Comparison of ENCODE assay signal across 8 mouse cellular contexts in genomic region chr2:33886386-33887327, GRCm38 (mm10). TPM values are rescaled to one million over a fixed set of nuclear protein-coding genes. Genes with fewer than 3 reads are reported as not detected.
DNase-seq lines count a peak whose midpoint lies in the region; ATAC-seq lines count a peak whose summit lies in the region.

No protein-coding gene starts in this region.

- no peaks in the 10 kb centered on the region for H3K9me3 ChIP-seq in forebrain, embryonic 13.5 days (replicated peaks)
- no peaks in the 10 kb centered on the region for H3K9me3 ChIP-seq in hindbrain, embryonic 11.5 days (ENCODE audit: control insufficient read depth, low read length)
- no peaks in the 10 kb centered on the region for H3K9me3 ChIP-seq in midbrain, embryonic 15.5 days
- no peaks in the 10 kb centered on the region for H3K9me3 ChIP-seq in stomach, embryonic 15.5 days

- peak; percentile 70 for ATAC-seq in forebrain, embryonic 13.5 days
- ATAC-seq in hindbrain, embryonic 11.5 days (ENCODE audit: low FRiP score), result peak; percentile 67
- ATAC-seq in midbrain, embryonic 15.5 days (replicated peaks), result peak; percentile 77
- peak; percentile 74 for ATAC-seq in stomach, embryonic 15.5 days (ENCODE audit: insufficient read depth, low FRiP score, low read depth)

- H3K9ac ChIP-seq in forebrain, embryonic 13.5 days, result peak overlapping the region; percentile 99
- peak overlapping the region; percentile 99 for H3K9ac ChIP-seq in hindbrain, embryonic 11.5 days (ENCODE audit: low read depth, low read length)
- peak overlapping the region; percentile 98 for H3K9ac ChIP-seq in midbrain, embryonic 15.5 days
- H3K9ac ChIP-seq in stomach, embryonic 15.5 days, result peak overlapping the region; percentile 55

- H3K4me2 ChIP-seq in forebrain, embryonic 13.5 days, result peak overlapping the region; percentile 89
- peak overlapping the region; percentile 83 for H3K4me2 ChIP-seq in hindbrain, embryonic 11.5 days (replicated peaks; ENCODE audit: low read depth, low read length)
- H3K4me2 ChIP-seq in midbrain, embryonic 15.5 days, result peak overlapping the region; percentile 88
- peak overlapping the region; percentile 78 for H3K4me2 ChIP-seq in stomach, embryonic 15.5 days

- DNase-seq in left cerebral cortex, adult 11 months (ENCODE audit: low spot score), result peak; percentile 39
- no peak for DNase-seq in left cerebral cortex, adult 9 months (ENCODE audit: low spot score in 2 of 2)
- peak; percentile 47 for DNase-seq in cerebellum, adult 11 months
- DNase-seq in hindbrain, embryonic 11.5 days (ENCODE audit: low spot score), result peak; percentile 74
- peak; percentile 60 to 76 for DNase-seq in left cerebral cortex, postnatal 36 days (ENCODE audit: low spot score in 2 of 2)

- H3K4me3 ChIP-seq in forebrain, embryonic 13.5 days, result peak overlapping the region; percentile 84
- peak overlapping the region; percentile 84 for H3K4me3 ChIP-seq in hindbrain, embryonic 11.5 days (ENCODE audit: low read depth, low read length)
- H3K4me3 ChIP-seq in midbrain, embryonic 15.5 days, result peak overlapping the region; percentile 84
- H3K4me3 ChIP-seq in stomach, embryonic 15.5 days (replicated peaks), result peak overlapping the region; percentile 61

- no peaks in the 10 kb centered on the region for H3K36me3 ChIP-seq in forebrain, embryonic 13.5 days (ENCODE audit: poor library complexity, severe bottlenecking)
- H3K36me3 ChIP-seq in hindbrain, embryonic 11.5 days (ENCODE audit: control insufficient read depth, insufficient read depth, low read length), result no peaks in the 10 kb centered on the region
- no peaks in the 10 kb centered on the region for H3K36me3 ChIP-seq in midbrain, embryonic 15.5 days (replicated peaks)
- no peaks in the 10 kb centered on the region for H3K36me3 ChIP-seq in stomach, embryonic 15.5 days

- intact Hi-C loops in left cerebral cortex, postnatal 36 days (cut with DNase I), result no loop called here

- under 1% methylated on average over 40 of the region's 51 CpGs for WGBS in forebrain, embryonic 13.5 days
- 2% methylated on average over 47 of the region's 51 CpGs for whole genome bisulfite sequencing in hindbrain, embryonic 11.5 days
- WGBS in midbrain, embryonic 15.5 days, result 1% methylated on average over 46 of the region's 51 CpGs
- 3% methylated on average over 35 of the region's 51 CpGs for WGBS in stomach, embryonic 15.5 days

- peak overlapping the region; percentile 97 for H3K27ac ChIP-seq in forebrain, embryonic 13.5 days
- H3K27ac ChIP-seq in hindbrain, embryonic 11.5 days (ENCODE audit: low read depth, low read length), result peak overlapping the region; percentile 99
- peak overlapping the region; percentile 99 for H3K27ac ChIP-seq in midbrain, embryonic 15.5 days
- H3K27ac ChIP-seq in stomach, embryonic 15.5 days, result peak overlapping the region; percentile 85

- H3K27me3 ChIP-seq in forebrain, embryonic 13.5 days, result no peaks in the 10 kb centered on the region
- H3K27me3 ChIP-seq in hindbrain, embryonic 11.5 days (ENCODE audit: control insufficient read depth, insufficient read depth, low read length), result no peaks in the 10 kb centered on the region
- no peaks in the 10 kb centered on the region for H3K27me3 ChIP-seq in midbrain, embryonic 15.5 days (replicated peaks)
- no peaks in the 10 kb centered on the region for H3K27me3 ChIP-seq in stomach, embryonic 15.5 days (replicated peaks)

- peaks cover 45% of the 10 kb centered on the region for H3K4me1 ChIP-seq in forebrain, embryonic 13.5 days
- H3K4me1 ChIP-seq in hindbrain, embryonic 11.5 days (replicated peaks; ENCODE audit: control insufficient read depth, insufficient read depth, low read length), result peaks cover 3% of the 10 kb centered on the region; the same call in 1 of the 2 replicates
- peaks cover 45% of the 10 kb centered on the region for H3K4me1 ChIP-seq in midbrain, embryonic 15.5 days
- peaks cover 8% of the 10 kb centered on the region; the same call in 1 of the 2 replicates for H3K4me1 ChIP-seq in stomach, embryonic 15.5 days

RNA-seq across cellular contexts. Expression of gene Mvb12b, which starts 1.1 kb away (rescaled TPM):
- 61.3 and 63.9 TPM in 2 replicates for polyA plus RNA-seq in forebrain, embryonic 13.5 days (2015; fragmentation: Nextera tagmentation; extraction: Ambion mirVana)
- polyA plus RNA-seq in hindbrain, embryonic 11.5 days (2014; fragmentation: Nextera tagmentation; extraction: Ambion mirVana), result 36.8 and 42.4 TPM in 2 replicates
- 10 to 100 TPM; 83.8 to 84.3 TPM for total RNA-seq in left cerebral cortex, postnatal 36 days (2021)
- polyA plus RNA-seq in midbrain, embryonic 15.5 days (2015; fragmentation: Nextera tagmentation; extraction: Ambion mirVana), result 67.0 and 69.2 TPM in 2 replicates
- polyA plus RNA-seq in stomach, embryonic 15.5 days (2015; fragmentation: Nextera tagmentation; extraction: Ambion mirVana), result 17.8 and 19.9 TPM in 2 replicates

Comparison
In these comparisons a context has a peak if more than half of its experiments do, and no peak if none do; other contexts are left out.
1. DNase-seq: peak in left cerebral cortex, adult 11 months (single experiment), cerebellum, adult 11 months (single experiment), hindbrain, embryonic 11.5 days (single experiment) and left cerebral cortex, postnatal 36 days (2 of 2); none in left cerebral cortex, adult 9 months (0 of 2).
2. Peak in every context shown above with its lines, with median percentiles within 50 percentile points of each other: ATAC-seq, H3K27ac ChIP-seq, H3K4me2 ChIP-seq, H3K4me3 ChIP-seq and H3K9ac ChIP-seq.